Mouse (Mus musculus) thymus, postnatal 4 days (tissue): ENCODE data around the gene Rasip1.
"Not testable (repeated sequence)": the region's sequence is repeated elsewhere in the genome, so short reads cannot be mapped to it uniquely, and the experiment has no call there.

Experiments
- DNase-seq: peaks from one replicate; pipeline ENCODE4 v3.0.0; 2021

The Rasip1 gene

GRCm38 (mm10) chr7:45645591-45645971, 18.3 kb downstream of the Rasip1 start:
- DNase-seq = no peak

- DNase-seq = no peak
Measured at GRCm38 (mm10) chr7:45646671-45647070, 19.4 kb downstream of the Rasip1 start.

- no peak for DNase-seq
Measured at GRCm38 (mm10) chr7:45649351-45649750, 22.1 kb downstream of the Rasip1 start.

GRCm38 (mm10) chr7:45650484-45650883, 23.2 kb downstream of the Rasip1 start:
- DNase-seq = not testable (repeated sequence)

- no peak for DNase-seq
Measured at GRCm38 (mm10) chr7:45654424-45655047, 27.2 kb downstream of the Rasip1 start.

- DNase-seq = no peak
Measured at GRCm38 (mm10) chr7:45660746-45661478, 33.6 kb downstream of the Rasip1 start.

- DNase-seq = not testable (repeated sequence)
Measured at GRCm38 (mm10) chr7:45661702-45662101, 34.4 kb downstream of the Rasip1 start.

GRCm38 (mm10) chr7:45665303-45666138, 38.2 kb downstream of the Rasip1 start:
- DNase-seq = no peak

- no peak for DNase-seq
Measured at GRCm38 (mm10) chr7:45666161-45666560, 38.9 kb downstream of the Rasip1 start, which contains the start of gene Fut2. Fut2 (minus strand) TSS chr7:45666394.

- DNase-seq = no peak
Measured at GRCm38 (mm10) chr7:45667761-45668160, 40.5 kb downstream of the Rasip1 start.

GRCm38 (mm10) chr7:45668921-45669320, 41.6 kb downstream of the Rasip1 start:
- no peak for DNase-seq

- DNase-seq = no peak
Measured at GRCm38 (mm10) chr7:45677627-45678295, 50.5 kb downstream of the Rasip1 start.

GRCm38 (mm10) chr7:45678513-45678912, 51.2 kb downstream of the Rasip1 start:
- no peak for DNase-seq

- DNase-seq = no peak
Measured at GRCm38 (mm10) chr7:45679966-45680621, 52.8 kb downstream of the Rasip1 start.

- peak; percentile 32 for DNase-seq
Measured at GRCm38 (mm10) chr7:45681046-45681736, 53.9 kb downstream of the Rasip1 start.

- DNase-seq = peak; percentile 95
Measured at GRCm38 (mm10) chr7:45682144-45683126, 55.1 kb downstream of the Rasip1 start.

GRCm38 (mm10) chr7:45683396-45684050, 56.2 kb downstream of the Rasip1 start, which contains the start of gene Ntn5:
Ntn5 (plus strand) TSS chr7:45684022.
- DNase-seq = peak; percentile 57

- no peak for DNase-seq
Measured at GRCm38 (mm10) chr7:45685811-45686210, 58.5 kb downstream of the Rasip1 start.

GRCm38 (mm10) chr7:45686841-45687240, 59.6 kb downstream of the Rasip1 start:
- DNase-seq = no peak
